8 mouse cellular contexts compared by ENCODE assay signal in the genomic region with DNA sequence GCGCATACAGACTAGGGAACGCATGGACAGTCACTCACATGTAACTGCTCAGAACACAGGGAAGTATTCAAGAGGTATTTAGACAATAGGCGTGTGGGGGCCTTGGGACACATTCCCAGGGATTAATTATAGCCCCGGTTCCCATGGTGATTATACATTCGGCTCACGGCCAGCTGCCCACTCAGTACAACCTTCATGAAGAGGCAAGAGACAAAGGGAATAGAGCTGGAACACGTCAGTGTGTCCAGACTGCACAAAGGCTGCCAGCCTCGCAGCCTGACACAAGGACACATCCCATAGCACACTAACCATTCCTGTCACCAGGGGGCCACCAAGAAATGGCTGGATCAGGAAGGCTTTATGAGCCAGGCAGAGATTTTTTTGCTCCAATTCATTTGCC. TPM values are rescaled to one million over a fixed set of nuclear protein-coding genes. Genes with fewer than 3 reads are reported as not detected.
DNase-seq lines count a peak whose midpoint lies in the region; ATAC-seq and TF ChIP-seq lines count a peak whose summit lies in the region.

No protein-coding gene starts in this region.

- H3K36me3 ChIP-seq in E14TG2a.4 (ENCODE audit: insufficient read depth, low read length), result no peaks in the 10 kb centered on the region
- no peaks in the 10 kb centered on the region for H3K36me3 ChIP-seq in forebrain, embryonic 13.5 days (ENCODE audit: poor library complexity, severe bottlenecking)
- H3K36me3 ChIP-seq in hindbrain, embryonic 10.5 days, result no peaks in the 10 kb centered on the region

- 3% methylated on average over 8 of the region's 8 CpGs for WGBS in forebrain, embryonic 13.5 days
- 24% methylated on average over 8 of the region's 8 CpGs for WGBS in hindbrain, embryonic 10.5 days

- peak; percentile 37 for TF ChIP-seq CTCF in E14TG2a.4 (conservative IDR thresholded peaks at IDR 0.05; ENCODE audit: low read length)

- peak overlapping the region; percentile 90 for H3K27ac ChIP-seq in forebrain, embryonic 13.5 days
- H3K27ac ChIP-seq in hindbrain, embryonic 10.5 days, result peak overlapping the region; percentile 89

- peaks cover 60% of the 10 kb centered on the region for H3K4me1 ChIP-seq in E14TG2a.4 (replicated peaks; ENCODE audit: low read depth, low read length)
- H3K4me1 ChIP-seq in forebrain, embryonic 13.5 days, result peaks cover 42% of the 10 kb centered on the region
- H3K4me1 ChIP-seq in hindbrain, embryonic 10.5 days (replicated peaks), result peaks cover 43% of the 10 kb centered on the region

- no peaks in the 10 kb centered on the region for H3K27me3 ChIP-seq in E14TG2a.4 (ENCODE audit: insufficient read depth, low read length)
- H3K27me3 ChIP-seq in forebrain, embryonic 13.5 days, result no peaks in the 10 kb centered on the region
- no peaks in the 10 kb centered on the region for H3K27me3 ChIP-seq in hindbrain, embryonic 10.5 days (ENCODE audit: insufficient read depth, poor library complexity, severe bottlenecking)

- no peak overlapping the region for H3K4me3 ChIP-seq in E14TG2a.4 (replicated peaks; ENCODE audit: low read length)
- no peak overlapping the region for H3K4me3 ChIP-seq in forebrain, embryonic 13.5 days
- no peak overlapping the region for H3K4me3 ChIP-seq in hindbrain, embryonic 10.5 days

- peak; percentile 86 for DNase-seq in adrenal gland, postnatal 36 days
- DNase-seq in hindbrain, embryonic 10.5 days (ENCODE audit: low spot score), result peak; percentile 84
- DNase-seq in layer of hippocampus, adult 8-10 months (ENCODE audit: low spot score in 2 of 2), result peak; percentile 85 to 88
- peak; percentile 90 for DNase-seq in mesoderm, embryonic 11.5 days (ENCODE audit: low read depth, low spot score)
- peak; percentile 85 to 89 for DNase-seq in right cerebral cortex, postnatal 36 days (ENCODE audit: low spot score in 2 of 2)

- peak overlapping the region; percentile 15 for H3K4me2 ChIP-seq in forebrain, embryonic 13.5 days

- ATAC-seq in forebrain, embryonic 13.5 days, result peak; percentile 90
- no peak for ATAC-seq in erythroblast, adult 5-6 weeks (replicated peaks; ENCODE audit: low FRiP score, poor library complexity, severe bottlenecking)

- no peaks in the 10 kb centered on the region for H3K9me3 ChIP-seq in E14TG2a.4 (ENCODE audit: low read length)
- no peaks in the 10 kb centered on the region for H3K9me3 ChIP-seq in forebrain, embryonic 13.5 days (replicated peaks)
- no peaks in the 10 kb centered on the region for H3K9me3 ChIP-seq in hindbrain, embryonic 10.5 days

- no peak overlapping the region for H3K9ac ChIP-seq in forebrain, embryonic 13.5 days

RNA-seq across cellular contexts. Expression of a gene that starts 4.0 kb away (rescaled TPM):
- 100 to 1,000 TPM; 256 to 300 TPM for total RNA-seq in adrenal gland, postnatal 36 days (2021)
- polyA plus RNA-seq in forebrain, embryonic 13.5 days (2015; fragmentation: Nextera tagmentation; extraction: Ambion mirVana), result 96.4 and 99.8 TPM in 2 replicates
- polyA plus RNA-seq in hindbrain, embryonic 10.5 days (2016; fragmentation: Nextera tagmentation; extraction: Ambion mirVana), result 75.4 and 78.2 TPM in 2 replicates
- 10 to 100 TPM; 69.8 to 85.6 (median 79.1) TPM for total RNA-seq in layer of hippocampus, adult 8-10 months (2022)
- total RNA-seq in erythroblast, adult 5-6 weeks (2015; ENCODE audit: low replicate concordance), result 14.6 and 20.8 TPM in 2 replicates
- 31.6 and 35.8 TPM in 2 replicates for total RNA-seq in erythroblast, adult 5-6 weeks (2017; ENCODE audit: low replicate concordance)

RNA-seq across cellular contexts. Expression of a gene that starts 31.7 kb away (rescaled TPM):
- total RNA-seq in adrenal gland, postnatal 36 days (2021), result 10 to 100 TPM; 26.4 to 48.6 TPM
- polyA plus RNA-seq in forebrain, embryonic 13.5 days (2015; fragmentation: Nextera tagmentation; extraction: Ambion mirVana), result 7.1 and 7.3 TPM in 2 replicates
- 5.6 and 6.1 TPM in 2 replicates for polyA plus RNA-seq in hindbrain, embryonic 10.5 days (2016; fragmentation: Nextera tagmentation; extraction: Ambion mirVana)
- total RNA-seq in layer of hippocampus, adult 8-10 months (2022), result 10 to 100 TPM; 21.7 to 28.2 (median 23.9) TPM
- 0.19 and 0.63 TPM in 2 replicates for total RNA-seq in erythroblast, adult 5-6 weeks (2015; ENCODE audit: low replicate concordance)
- total RNA-seq in erythroblast, adult 5-6 weeks (2017; ENCODE audit: low replicate concordance), result 0.60 and 2.0 TPM in 2 replicates

RNA-seq across cellular contexts. Expression of a gene that starts 52.1 kb away (rescaled TPM):
- total RNA-seq in adrenal gland, postnatal 36 days (2021), result 10 to 100 TPM; 34.8 to 35.1 TPM
- polyA plus RNA-seq in forebrain, embryonic 13.5 days (2015; fragmentation: Nextera tagmentation; extraction: Ambion mirVana), result 83.5 and 86.9 TPM in 2 replicates
- polyA plus RNA-seq in hindbrain, embryonic 10.5 days (2016; fragmentation: Nextera tagmentation; extraction: Ambion mirVana), result 67.1 and 94.3 TPM in 2 replicates
- total RNA-seq in layer of hippocampus, adult 8-10 months (2022), result 10 to 100 TPM; 31.6 to 37.6 (median 34.0) TPM
- total RNA-seq in erythroblast, adult 5-6 weeks (2015; ENCODE audit: low replicate concordance), result 24.2 and 26.3 TPM in 2 replicates
- total RNA-seq in erythroblast, adult 5-6 weeks (2017; ENCODE audit: low replicate concordance), result 33.3 and 36.5 TPM in 2 replicates

RNA-seq across cellular contexts. Expression of a gene that starts 52.2 kb away (rescaled TPM):
- 100 to 1,000 TPM; 153 to 159 TPM for total RNA-seq in adrenal gland, postnatal 36 days (2021)
- polyA plus RNA-seq in forebrain, embryonic 13.5 days (2015; fragmentation: Nextera tagmentation; extraction: Ambion mirVana), result 214 and 219 TPM in 2 replicates
- polyA plus RNA-seq in hindbrain, embryonic 10.5 days (2016; fragmentation: Nextera tagmentation; extraction: Ambion mirVana), result 231 and 236 TPM in 2 replicates
- 100 to 1,000 TPM in 3 of 4 experiments, 10 to 100 TPM in 1; 99.3 to 117 (median 115) TPM for total RNA-seq in layer of hippocampus, adult 8-10 months (2022)
- 38.2 and 38.4 TPM in 2 replicates for total RNA-seq in erythroblast, adult 5-6 weeks (2015; ENCODE audit: low replicate concordance)
- 35.4 and 40.5 TPM in 2 replicates for total RNA-seq in erythroblast, adult 5-6 weeks (2017; ENCODE audit: low replicate concordance)

Comparison
In these comparisons a context has a peak if more than half of its experiments do, and no peak if none do; other contexts are left out.
1. RNA of a gene that starts 31.7 kb away (total RNA-seq): 26.4 to 48.6 TPM in adrenal gland, postnatal 36 days and 21.7 to 28.2 TPM in layer of hippocampus, adult 8-10 months; 0.19 to 2.0 TPM in erythroblast, adult 5-6 weeks; every median in the first group is over 4 times any median in the second.
2. Peak in every context shown above with its lines, with median percentiles within 50 percentile points of each other: DNase-seq.